Mouse (Mus musculus): ENCODE results near the gene Zbtb40.

GRCm38 (mm10) chr4:137081401-137081800, 32.8 kb upstream of the Zbtb40 start:
- TF ChIP-seq CTCF (conservative IDR thresholded peaks at IDR 0.05 in 1 of 2, IDR thresholded peaks at IDR 0.05 in 1 of 2; ENCODE audit: low read depth in 2 of 2, low read length in 2 of 2), result no peak
- no peak for TF ChIP-seq EP300 (IDR thresholded peaks at IDR 0.05; ENCODE audit: low read length)
- TF ChIP-seq CHD1 (IDR thresholded peaks at IDR 0.05; ENCODE audit: low read depth, low read length), result no peak
- no peak for TF ChIP-seq NRF1 (IDR thresholded peaks at IDR 0.05; ENCODE audit: low read depth, low read length)
- no peak for TF ChIP-seq HCFC1 (IDR thresholded peaks at IDR 0.05; ENCODE audit: low read depth, low read length)

Data from CH12.LX (cell line).